Mouse (Mus musculus) G1E (cell line): ENCODE measurements at regions not wholly inside any gene's neighbourhood (a gene's known extent, or its start where the extent isn't known, plus 50 kb on each side); places are given as distances from the start of the nearest gene placed in this dataset.

Source experiments
- ATAC-seq: 2 replicates; pipeline ENCODE4 v1.8.0; 2016; ENCODE audit warnings: mild to moderate bottlenecking; ENCODE audit not compliant: insufficient number of reproducible peaks, poor library complexity, low FRiP score, severe bottlenecking; ENCODE audit errors: extremely low read depth
- DNase-seq: peaks from one replicate; pipeline ENCODE4 v3.0.0; 2012; ENCODE audit warnings: low spot score
- H3K27me3 ChIP-seq: 2 replicates; pipeline ENCODE4 v1.6.1; 2012; ENCODE audit warnings: mild to moderate bottlenecking, low read length, inconsistent platforms; ENCODE audit not compliant: insufficient read depth
- H3K36me3 ChIP-seq: replicated peaks from 2 replicates; pipeline ENCODE3; 2012; ENCODE audit warnings: mild to moderate bottlenecking, inconsistent platforms
- H3K4me1 ChIP-seq: 2 replicates; pipeline ENCODE4 v1.6.1; 2012; ENCODE audit warnings: low read depth, low read length, inconsistent platforms, mixed read lengths; ENCODE audit not compliant: insufficient read depth
- H3K4me3 ChIP-seq: 2 replicates; pipeline ENCODE4 v1.5.1; 2012; ENCODE audit warnings: low read depth, mild to moderate bottlenecking, inconsistent platforms, low read length, moderate library complexity, mixed read lengths
- H3K9me3 ChIP-seq: replicated peaks from 2 replicates; pipeline ENCODE4 v1.6.1; 2012; ENCODE audit warnings: inconsistent platforms
- CTCF ChIP-seq: IDR thresholded peaks from 2 replicates; pipeline ENCODE4 v1.5.1; 2012; ENCODE audit warnings: low read depth, low read length, inconsistent platforms, mixed read lengths
- GATA1 ChIP-seq: IDR thresholded peaks from 2 replicates; pipeline ENCODE4 v1.6.1; 2012; ENCODE audit warnings: borderline replicate concordance, low read length, inconsistent platforms, mixed read lengths
- GATA2 ChIP-seq: IDR thresholded peaks from 2 replicates; pipeline ENCODE4 v1.6.1; 2012; ENCODE audit warnings: low read depth, low read length, inconsistent platforms, borderline replicate concordance
- POLR2AphosphoS5 ChIP-seq: IDR thresholded peaks from 2 replicates; pipeline ENCODE4 v1.6.1; 2012; ENCODE audit warnings: low read depth, low read length, inconsistent platforms; ENCODE audit not compliant: insufficient replicate concordance
- TAL1 ChIP-seq: conservative IDR thresholded peaks from 2 replicates; pipeline ENCODE4 v1.6.1; 2012; ENCODE audit warnings: low read depth, low read length, inconsistent platforms, mixed read lengths

DNA sequence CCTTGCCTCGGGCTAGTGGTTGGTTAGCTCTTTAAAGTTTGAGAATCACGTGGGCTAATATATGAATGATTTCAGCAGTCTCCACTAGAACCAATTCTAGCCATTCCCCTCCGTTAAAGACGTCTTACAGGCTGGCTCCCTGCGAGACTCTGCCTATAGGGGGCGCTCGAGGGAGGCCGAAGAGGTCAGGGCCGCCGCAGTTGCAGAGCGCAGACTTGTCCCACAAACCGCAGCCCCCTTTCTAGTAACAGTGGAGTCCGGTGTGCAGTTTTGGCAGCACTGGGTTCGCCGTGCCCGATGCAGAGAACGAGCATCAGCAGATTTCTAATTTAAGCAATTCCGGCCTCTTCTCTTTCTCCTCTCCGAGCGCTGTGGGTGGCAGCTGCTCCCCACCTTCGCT lies 52.6 kb upstream of the Cpsf6 start:
- DNase-seq: no peak
- Histone ChIP-seq H3K27me3 (peaks cover 11% of the 10 kb centered on the region; the same call in 1 of the 2 replicates), H3K4me1 (peaks cover 16% of the 10 kb centered on the region), H3K36me3 (no peaks in the 10 kb centered on the region), H3K9me3 (no peaks in the 10 kb centered on the region), H3K4me3 (no peak overlapping the region)
- no peak for TF ChIP-seq CTCF
- no peak for TF ChIP-seq GATA2
- TF ChIP-seq TAL1: no peak
- TF ChIP-seq POLR2AphosphoS5: no peak
- no peak for TF ChIP-seq GATA1
- no peak for ATAC-seq

GRCm38 (mm10) chr10:117431850-117432249 lies 52.0 kb upstream of the Cpsf6 start:
- Histone ChIP-seq H3K4me3 (no peak overlapping the region), H3K27me3 (peaks cover 11% of the 10 kb centered on the region; the same call in 1 of the 2 replicates), H3K4me1 (peaks cover 16% of the 10 kb centered on the region), H3K36me3 (no peaks in the 10 kb centered on the region), H3K9me3 (no peaks in the 10 kb centered on the region)
- TF ChIP-seq GATA1: no peak
- no peak for TF ChIP-seq CTCF
- TF ChIP-seq TAL1: no peak
- no peak for TF ChIP-seq GATA2
- no peak for TF ChIP-seq POLR2AphosphoS5
- ATAC-seq: no peak
- no peak for DNase-seq

GRCm38 (mm10) chr10:117431086-117431619 lies 51.3 kb upstream of the Cpsf6 start:
- TF ChIP-seq GATA2: no peak
- no peak for TF ChIP-seq CTCF
- no peak for TF ChIP-seq GATA1
- TF ChIP-seq POLR2AphosphoS5: no peak
- no peak for TF ChIP-seq TAL1
- Histone ChIP-seq H3K4me3 (no peak overlapping the region), H3K4me1 (peaks cover 13% of the 10 kb centered on the region), H3K9me3 (no peaks in the 10 kb centered on the region), H3K36me3 (no peaks in the 10 kb centered on the region), H3K27me3 (peaks cover 8% of the 10 kb centered on the region; the same call in 1 of the 2 replicates)
- ATAC-seq: no peak
- no peak for DNase-seq

- DNase-seq (no peak), ATAC-seq (no peak)
- H3K4me3 ChIP-seq: no peak overlapping the region
- no peaks in the 10 kb centered on the region for H3K36me3 ChIP-seq
- no peaks in the 10 kb centered on the region for H3K9me3 ChIP-seq
- TF ChIP-seq GATA2 (no peak), POLR2AphosphoS5 (no peak), GATA1 (no peak), CTCF (no peak), TAL1 (no peak)
- peaks cover 5% of the 10 kb centered on the region; the same call in 1 of the 2 replicates for H3K27me3 ChIP-seq
- peaks cover 5% of the 10 kb centered on the region for H3K4me1 ChIP-seq
Measured at GRCm38 (mm10) chr10:117430224-117430884, 50.5 kb upstream of the Cpsf6 start.

- no peak for ATAC-seq
Measured at GRCm38 (mm10) chr10:117429459-117430183, 49.8 kb upstream of the Cpsf6 start.

More at GRCm38 (mm10) chr10:117429459-117430183, 49.8 kb upstream of the Cpsf6 start:
- H3K9me3 ChIP-seq: no peaks in the 10 kb centered on the region
- H3K27me3 ChIP-seq: peaks cover 5% of the 10 kb centered on the region; the same call in 1 of the 2 replicates
- H3K4me3 ChIP-seq: no peak overlapping the region
- H3K4me1 ChIP-seq: no peaks in the 10 kb centered on the region
- TF ChIP-seq TAL1: no peak
- no peak for TF ChIP-seq POLR2AphosphoS5
- TF ChIP-seq GATA1: no peak
- TF ChIP-seq GATA2: no peak
- TF ChIP-seq CTCF: no peak
- no peak for DNase-seq
- no peaks in the 10 kb centered on the region for H3K36me3 ChIP-seq
